Mouse (Mus musculus) heart, embryonic 10.5 days (tissue): ENCODE data around the gene Islr2. TPM values are rescaled to one million over a fixed set of nuclear protein-coding genes. Genes with fewer than 3 reads are reported as not detected.
"Not testable (repeated sequence)": the region's sequence is repeated elsewhere in the genome, so short reads cannot be mapped to it uniquely, and the experiment has no call there.

Source experiments
- DNase-seq: peaks from one replicate; pipeline ENCODE4 v3.0.0-alpha.2; 2017; ENCODE audit warnings: low spot score
- H3K27ac ChIP-seq: fragments of 300-500 bp; sonication (generic); 2 replicates; pipeline ENCODE4 v1.5.1; 2016; ENCODE audit warnings: mild to moderate bottlenecking
- H3K27me3 ChIP-seq: fragments of 300-500 bp; sonication (generic); 2 replicates; pipeline ENCODE4 v1.6.1; 2016; ENCODE audit warnings: mild to moderate bottlenecking; ENCODE audit not compliant: poor library complexity, insufficient read depth, severe bottlenecking
- H3K36me3 ChIP-seq: fragments of 300-500 bp; sonication (generic); 2 replicates; pipeline ENCODE4 v1.6.1; 2016; ENCODE audit warnings: mild to moderate bottlenecking, moderate library complexity
- H3K4me1 ChIP-seq: fragments of 300-500 bp; sonication (generic); 2 replicates; pipeline ENCODE4 v1.6.1; 2016; ENCODE audit warnings: mild to moderate bottlenecking
- H3K4me3 ChIP-seq: fragments of 300-500 bp; sonication (generic); 2 replicates; pipeline ENCODE4 v1.5.1; 2016; ENCODE audit warnings: mild to moderate bottlenecking, moderate library complexity
- H3K9me3 ChIP-seq: fragments of 300-500 bp; sonication (generic); 2 replicates; pipeline ENCODE4 v1.6.1; 2016; ENCODE audit warnings: mild to moderate bottlenecking, moderate library complexity
- WGBS: fragments of 180-500 bp; shearing (Covaris S2); methylation state at CpG from one replicate; pipeline ENCODE4 v1.1.7; 2016; 5-methylcytosine and 5-hydroxymethylcytosine counted together
- polyA plus RNA-seq: library from polyadenylated mRNA; unstranded; fragments of >200 nt; fragmentation: Nextera tagmentation; extraction: Ambion mirVana; gene quantifications from 2 replicates; pipeline ENCODE4 v1.2.1, GENCODE M21; 2016

Islr2 gene
- not detected in 2 replicates for polyA plus RNA-seq

- H3K4me3 ChIP-seq, result peak within 1 kb of the TSS; percentile 55
- peak within 1 kb of the TSS; percentile 26 for H3K27ac ChIP-seq
- peaks cover 75% of the 10 kb centered on the region for H3K27me3 ChIP-seq
- peaks cover 43% of the 10 kb centered on the region for H3K4me1 ChIP-seq
- no peaks in the 10 kb centered on the region for H3K9me3 ChIP-seq
- WGBS, result 2% methylated on average over 42 of the region's 42 CpGs
- no peaks in the 10 kb centered on the region for H3K36me3 ChIP-seq
- DNase-seq, result no peak
These were observed at the start of gene Islr2, which contains the start of gene Islr for GRCm38 (mm10) chr9:58203516-58204447. Islr2 (minus strand) TSS chr9:58204319. Islr (minus strand) TSS chr9:58204306.

DNA sequence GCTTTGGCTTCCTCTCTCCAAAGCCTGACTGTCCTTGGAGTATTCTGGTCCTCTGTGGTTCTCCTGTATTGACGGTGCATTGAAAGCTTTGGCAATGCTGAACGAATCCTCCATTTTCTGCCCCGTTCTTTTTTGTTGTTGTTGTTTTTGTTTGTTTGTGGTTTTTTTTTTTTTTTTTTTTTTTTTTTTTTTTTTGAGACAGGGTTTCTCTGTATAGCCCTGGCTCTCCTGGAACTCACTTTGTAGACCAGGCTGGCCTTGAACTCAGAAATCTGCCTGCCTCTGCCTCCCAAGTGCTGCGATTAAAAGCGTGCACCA is 49.6 kb upstream of the Islr2 start:
- H3K27me3 ChIP-seq, H3K9me3 ChIP-seq, DNase-seq: not testable (repeated sequence)
- Histone ChIP-seq H3K4me1 (peaks cover 26% of the 10 kb centered on the region), H3K36me3 (peaks cover 23% of the 10 kb centered on the region), H3K4me3 (peak overlapping the region; percentile 91), H3K27ac (peak overlapping the region; percentile 90)
- 70% methylated on average over 5 of the region's 5 CpGs for WGBS

DNA sequence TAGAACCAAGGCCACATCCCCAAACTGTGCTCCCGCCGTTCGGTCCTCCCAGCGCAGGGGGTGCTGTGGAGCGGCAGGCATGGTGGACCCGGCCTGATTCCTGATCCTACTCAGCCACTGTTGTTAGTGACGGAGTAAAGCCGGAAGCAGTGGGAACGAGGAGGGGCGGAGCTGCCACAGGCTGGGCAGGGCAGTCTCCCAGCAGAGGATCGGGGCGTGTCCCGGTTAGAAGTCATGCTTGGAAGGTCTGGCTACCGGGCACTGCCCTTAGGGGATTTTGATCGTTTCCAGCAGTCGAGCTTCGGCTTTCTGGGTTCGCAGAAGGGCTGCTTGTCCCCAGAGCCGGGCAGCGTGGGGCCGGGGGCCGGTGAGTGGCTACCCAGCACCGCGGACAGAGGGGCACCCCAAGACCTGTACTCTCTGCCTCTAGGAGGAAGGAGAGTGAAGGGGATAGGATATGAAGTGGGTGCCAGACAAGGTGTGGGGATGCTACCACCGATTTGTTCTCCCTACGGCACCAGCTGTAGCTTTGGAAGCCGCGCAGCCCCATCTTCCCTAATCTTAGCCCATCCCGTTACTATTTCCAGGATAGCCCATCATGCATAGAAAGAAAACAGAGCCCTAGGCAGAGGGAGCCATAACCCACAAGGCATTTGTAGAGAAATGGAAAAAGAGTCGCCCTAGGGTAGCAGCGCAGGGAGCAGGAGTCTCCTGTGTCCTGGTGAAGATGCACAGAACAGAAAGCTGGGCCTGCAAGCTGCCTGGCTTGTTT is 49.1 kb upstream of the Islr2 start, which contains the start of gene Stoml1:
Stoml1 (plus strand) TSS at position 132 of the 772 bp plus-strand sequence.
- no peaks in the 10 kb centered on the region for H3K9me3 ChIP-seq
- peaks cover 32% of the 10 kb centered on the region for H3K4me1 ChIP-seq
- peaks cover 19% of the 10 kb centered on the region for H3K36me3 ChIP-seq
- DNase-seq, result peak; percentile 98
- peak within 1 kb of the TSS; percentile 90 for H3K27ac ChIP-seq
- no peaks in the 10 kb centered on the region for H3K27me3 ChIP-seq
- peak within 1 kb of the TSS; percentile 91 for H3K4me3 ChIP-seq
- WGBS, result under 1% methylated on average over 31 of the region's 31 CpGs

- not testable (repeated sequence) for H3K9me3 ChIP-seq, H3K4me3 ChIP-seq, DNase-seq, H3K36me3 ChIP-seq, H3K27me3 ChIP-seq
- 0 out of 2 replicates have a peak overlapping the region, but pooled peaks have one; percentile 92 for H3K27ac ChIP-seq
- WGBS, result 95% methylated on average over 1 of the region's 1 CpGs
- H3K4me1 ChIP-seq, result peaks cover 48% of the 10 kb centered on the region
These were observed 46.6 kb upstream of the Islr2 start for GRCm38 (mm10) chr9:58250730-58251129.

GRCm38 (mm10) chr9:58250322-58250721 is 46.2 kb upstream of the Islr2 start:
- 73% methylated on average over 8 of the region's 8 CpGs for WGBS
- Histone ChIP-seq H3K9me3 (no peaks in the 10 kb centered on the region), H3K27ac (peak overlapping the region; percentile 92), H3K4me3 (peak overlapping the region; percentile 67), H3K4me1 (peaks cover 48% of the 10 kb centered on the region), H3K36me3 (0 out of 2 replicates have a peak, but pooled peaks cover 4% of the 10 kb centered on the region), H3K27me3 (no peaks in the 10 kb centered on the region)
- no peak for DNase-seq

- Histone ChIP-seq H3K27me3 (no peaks in the 10 kb centered on the region), H3K9me3 (no peaks in the 10 kb centered on the region), H3K4me1 (peaks cover 46% of the 10 kb centered on the region), H3K36me3 (0 out of 2 replicates have a peak, but pooled peaks cover 4% of the 10 kb centered on the region), H3K4me3 (peak within 1 kb of the TSS; percentile 67), H3K27ac (peak within 1 kb of the TSS; percentile 92)
- DNase-seq, result peak; percentile 87
- WGBS, result 1% methylated on average over 16 of the region's 16 CpGs
These were observed 45.6 kb upstream of the Islr2 start, which contains the start of gene Pml for GRCm38 (mm10) chr9:58249592-58250192. Pml (minus strand) TSS chr9:58249786.

- H3K27me3 ChIP-seq, result no peaks in the 10 kb centered on the region
- H3K4me3 ChIP-seq, result peak overlapping the region; percentile 67
- DNase-seq, result no peak
- H3K9me3 ChIP-seq, result no peaks in the 10 kb centered on the region
- H3K4me1 ChIP-seq, result peaks cover 47% of the 10 kb centered on the region
- 38% methylated on average over 7 of the region's 7 CpGs for WGBS
- H3K36me3 ChIP-seq, result 0 out of 2 replicates have a peak, but pooled peaks cover 9% of the 10 kb centered on the region
- peak overlapping the region; percentile 92 for H3K27ac ChIP-seq
These were observed 44.8 kb upstream of the Islr2 start for GRCm38 (mm10) chr9:58248746-58249413.

- DNase-seq, result peak; percentile 94
- Histone ChIP-seq H3K4me3 (peak overlapping the region; percentile 54), H3K9me3 (no peaks in the 10 kb centered on the region), H3K27me3 (no peaks in the 10 kb centered on the region), H3K4me1 (peaks cover 56% of the 10 kb centered on the region), H3K36me3 (0 out of 2 replicates have a peak, but pooled peaks cover 19% of the 10 kb centered on the region), H3K27ac (peak overlapping the region; percentile 85)
- 11% methylated on average over 25 of the region's 25 CpGs for WGBS
These were observed 43.1 kb upstream of the Islr2 start for GRCm38 (mm10) chr9:58247064-58247759.

GRCm38 (mm10) chr9:58246083-58246591 is 42.0 kb upstream of the Islr2 start:
- Histone ChIP-seq H3K27ac (peak overlapping the region; percentile 42; the same call in 1 of the 2 replicates), H3K4me3 (no peak overlapping the region), H3K27me3 (no peaks in the 10 kb centered on the region), H3K9me3 (no peaks in the 10 kb centered on the region), H3K36me3 (0 out of 2 replicates have a peak, but pooled peaks cover 19% of the 10 kb centered on the region), H3K4me1 (peaks cover 66% of the 10 kb centered on the region)
- 65% methylated on average over 4 of the region's 4 CpGs for WGBS
- DNase-seq, result no peak

DNA sequence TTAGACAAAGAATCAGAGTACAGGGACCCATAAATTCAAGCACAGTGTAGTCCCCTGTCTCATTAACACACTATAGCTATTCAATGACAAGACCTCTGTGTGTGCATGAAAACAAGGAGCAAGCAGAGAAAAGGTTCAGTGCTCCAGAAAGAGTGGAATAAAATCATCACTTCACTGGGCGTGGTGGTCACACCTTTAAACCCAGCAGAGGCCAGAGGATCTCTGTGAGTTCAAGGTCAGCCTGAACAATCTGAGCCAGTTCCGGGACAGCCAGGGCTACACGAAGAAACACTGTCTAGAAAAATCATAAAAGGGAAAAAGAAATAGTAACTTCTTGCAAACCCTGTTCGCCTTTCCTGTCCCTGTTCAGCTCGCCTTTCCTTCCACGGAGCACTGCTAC is 39.6 kb upstream of the Islr2 start:
- Histone ChIP-seq H3K9me3 (no peaks in the 10 kb centered on the region), H3K4me3 (no peak overlapping the region), H3K27ac (no peak overlapping the region), H3K27me3 (no peaks in the 10 kb centered on the region), H3K4me1 (peaks cover 53% of the 10 kb centered on the region), H3K36me3 (peaks cover 24% of the 10 kb centered on the region; the same call in 1 of the 2 replicates)
- DNase-seq, result no peak
- WGBS, result 84% methylated on average over 6 of the region's 6 CpGs

GRCm38 (mm10) chr9:58242696-58243095 is 38.6 kb upstream of the Islr2 start:
- Histone ChIP-seq H3K4me3 (no peak overlapping the region), H3K4me1 (peaks cover 45% of the 10 kb centered on the region), H3K27me3 (no peaks in the 10 kb centered on the region), H3K36me3 (peaks cover 24% of the 10 kb centered on the region; the same call in 1 of the 2 replicates), H3K27ac (peak overlapping the region; percentile 72; the same call in 1 of the 2 replicates), H3K9me3 (no peaks in the 10 kb centered on the region)
- DNase-seq, result no peak
- WGBS, result 81% methylated on average over 5 of the region's 5 CpGs
